Mouse (Mus musculus) ES-Bruce4 (cell line): ENCODE measurements around the gene Tnfrsf21.

Experiments
- CTCF ChIP-seq: IDR thresholded peaks from one replicate; pipeline ENCODE4 v1.8.1; 2011; ENCODE audit warnings: low read depth, low read length
- EP300 ChIP-seq: IDR thresholded peaks from 2 replicates; pipeline ENCODE4 v1.6.1; 2011; ENCODE audit warnings: low read depth, low read length; ENCODE audit not compliant: insufficient read depth
- POLR2A ChIP-seq: IDR thresholded peaks from one replicate; pipeline ENCODE4 v1.8.1; 2011; ENCODE audit warnings: low read length; ENCODE audit not compliant: insufficient read depth

- TF ChIP-seq CTCF (no peak), EP300 (no peak), POLR2A (no peak)
These were observed 36.4 kb downstream of the Tnfrsf21 start for GRCm38 (mm10) chr17:43052791-43053190.
